Mouse (Mus musculus) stomach, postnatal 0 days (tissue): ENCODE data around the gene Kcnn4. TPM values are rescaled to one million over a fixed set of nuclear protein-coding genes. Genes with fewer than 3 reads are reported as not detected.

Experiments
- ATAC-seq: fragments of 200-750 bp; cut with Nextera tagmentation; 2 replicates; pipeline ENCODE4 v1.8.0; 2017; ENCODE audit not compliant: low FRiP score, low TSS enrichment
- DNase-seq: peaks from one replicate; pipeline ENCODE4 v3.0.0-alpha.2; 2016; ENCODE audit warnings: low spot score
- H3K27ac ChIP-seq: fragments of 300-500 bp; sonication (generic); replicated peaks from 2 replicates; pipeline ENCODE4 v1.5.1; 2014; ENCODE audit warnings: mild to moderate bottlenecking, control low read depth
- H3K27me3 ChIP-seq: fragments of 300-500 bp; sonication (generic); 2 replicates; pipeline ENCODE4 v1.6.1; 2014; ENCODE audit warnings: low read length; ENCODE audit not compliant: control insufficient read depth, insufficient read depth
- H3K36me3 ChIP-seq: fragments of 300-500 bp; sonication (generic); 2 replicates; pipeline ENCODE4 v1.6.1; 2014; ENCODE audit warnings: low read length, mixed read lengths; ENCODE audit not compliant: control insufficient read depth, insufficient read depth
- H3K4me1 ChIP-seq: fragments of 300-500 bp; sonication (generic); replicated peaks from 2 replicates; pipeline ENCODE4 v1.6.1; 2014; ENCODE audit warnings: antibody characterized with exemption; ENCODE audit not compliant: control insufficient read depth, insufficient read depth
- H3K4me2 ChIP-seq: fragments of 300-500 bp; sonication (generic); replicated peaks from 2 replicates; pipeline ENCODE4 v1.6.1; 2014; ENCODE audit warnings: low read depth, mild to moderate bottlenecking, control low read depth, moderate library complexity
- H3K4me3 ChIP-seq: fragments of 300-500 bp; sonication (generic); 2 replicates; pipeline ENCODE4 v1.5.1; 2014; ENCODE audit warnings: low read depth, low read length, control low read depth
- H3K9ac ChIP-seq: fragments of 300-500 bp; sonication (generic); 2 replicates; pipeline ENCODE4 v1.6.1; 2014; ENCODE audit warnings: mild to moderate bottlenecking, low read length, control low read depth, mixed read lengths
- H3K9me3 ChIP-seq: fragments of 300-500 bp; sonication (generic); 2 replicates; pipeline ENCODE4 v1.6.1; 2016; ENCODE audit warnings: low read length; ENCODE audit not compliant: control insufficient read depth
- CTCF ChIP-seq: IDR thresholded peaks from 2 replicates; pipeline ENCODE4 v1.5.1; 2016; ENCODE audit warnings: antibody characterized with exemption, low read depth, mild to moderate bottlenecking, moderate library complexity
- EP300 ChIP-seq: optimal IDR thresholded peaks from 2 replicates; pipeline ENCODE3; 2016; ENCODE audit warnings: antibody characterized with exemption
- WGBS: fragments of 180-500 bp; shearing (Covaris S2); extraction: QIAGEN DNeasy Blood & Tissue Kit; methylation state at CpG from one replicate; pipeline ENCODE4 v1.1.7; 2014; 5-methylcytosine and 5-hydroxymethylcytosine counted together
- polyA plus RNA-seq: library from polyadenylated mRNA; unstranded; fragments of >200 nt; fragmentation: Nextera tagmentation; extraction: Ambion mirVana; gene quantifications from 2 replicates; pipeline ENCODE4 v1.2.1, GENCODE M21; 2015

The Kcnn4 gene
- polyA plus RNA-seq, 1 experiment from 2014 or later = 15.5 TPM

DNA sequence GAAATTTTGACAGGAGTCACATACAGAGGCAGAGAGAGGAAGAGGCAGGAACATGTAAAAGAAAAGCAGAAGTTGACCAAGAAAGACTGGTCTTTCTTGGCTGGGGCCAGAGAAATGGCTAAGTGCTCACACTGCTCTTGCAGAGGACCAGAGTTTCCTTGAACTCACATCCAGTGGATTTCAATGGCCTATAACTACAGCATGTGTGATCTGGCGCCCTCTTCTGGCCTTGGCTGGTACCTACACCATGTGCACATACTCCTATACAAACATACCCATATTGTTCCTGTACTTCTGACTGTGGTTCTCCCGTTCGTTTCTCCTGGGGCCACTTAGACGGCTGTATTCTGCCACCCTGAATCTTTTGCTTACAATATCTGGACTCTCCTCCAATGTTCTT lies 9.1 kb upstream of the Kcnn4 start:
- H3K4me2 ChIP-seq = no peak overlapping the region
- H3K36me3 ChIP-seq = no peaks in the 10 kb centered on the region
- H3K4me3 ChIP-seq = no peak overlapping the region
- no peaks in the 10 kb centered on the region for H3K27me3 ChIP-seq
- TF ChIP-seq CTCF = peak; percentile 46
- TF ChIP-seq EP300 = no peak
- no peaks in the 10 kb centered on the region for H3K4me1 ChIP-seq
- DNase-seq (no peak), ATAC-seq (no peak)
- WGBS = 55% methylated on average over 4 of the region's 4 CpGs
- H3K9me3 ChIP-seq = no peaks in the 10 kb centered on the region
- H3K9ac ChIP-seq = no peak overlapping the region
- H3K27ac ChIP-seq = no peak overlapping the region

DNA sequence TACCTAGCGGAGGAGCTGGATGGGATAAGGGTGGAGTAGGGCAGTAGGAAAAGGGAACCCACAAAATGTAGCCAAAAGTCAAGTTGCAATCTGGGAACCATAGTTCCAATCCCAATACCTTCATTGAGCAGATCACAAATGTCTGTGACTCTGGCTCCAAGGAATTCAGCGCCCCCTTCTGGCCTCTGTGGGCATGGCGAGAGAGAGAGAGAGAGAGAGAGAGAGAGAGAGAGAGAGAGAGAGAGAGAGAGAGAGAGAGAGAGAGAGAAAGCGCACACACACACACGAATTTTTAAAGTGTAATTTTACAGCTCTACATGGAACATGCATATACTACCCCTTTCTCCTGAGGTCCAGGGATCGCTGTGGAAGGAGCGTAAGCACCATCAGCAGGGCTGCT lies 6.8 kb upstream of the Kcnn4 start:
- TF ChIP-seq EP300 = no peak
- peak; percentile 70 for TF ChIP-seq CTCF
- no peaks in the 10 kb centered on the region for H3K36me3 ChIP-seq
- WGBS = 28% methylated on average over 6 of the region's 7 CpGs
- H3K4me3 ChIP-seq = no peak overlapping the region
- no peaks in the 10 kb centered on the region for H3K9me3 ChIP-seq
- no peaks in the 10 kb centered on the region for H3K4me1 ChIP-seq
- no peak overlapping the region for H3K27ac ChIP-seq
- no peaks in the 10 kb centered on the region for H3K27me3 ChIP-seq
- no peak overlapping the region for H3K4me2 ChIP-seq
- no peak overlapping the region for H3K9ac ChIP-seq
- no peak for ATAC-seq
- peak; percentile 59 for DNase-seq

DNA sequence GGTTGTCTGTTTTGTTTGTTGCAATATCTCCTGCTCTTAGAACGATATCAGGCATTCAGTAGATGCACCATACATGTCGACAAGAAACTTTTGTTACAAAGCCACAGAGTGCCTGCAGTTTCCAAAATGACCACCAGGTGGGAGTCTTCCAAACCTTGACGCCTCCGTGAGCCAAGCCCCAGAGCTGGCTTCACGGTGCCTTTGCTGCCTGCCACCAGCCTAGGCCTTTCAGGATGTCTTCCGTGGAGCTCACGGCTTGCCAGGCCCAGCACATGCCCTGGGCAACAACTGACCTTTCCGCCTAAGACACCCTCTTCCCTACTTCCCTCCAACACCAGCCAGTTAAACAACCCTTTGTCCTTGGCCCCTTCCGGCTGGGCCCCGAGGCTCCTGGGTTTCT lies 5.2 kb upstream of the Kcnn4 start:
- H3K9ac ChIP-seq = no peak overlapping the region
- WGBS = 18% methylated on average over 10 of the region's 10 CpGs
- H3K4me2 ChIP-seq = no peak overlapping the region
- TF ChIP-seq EP300 (no peak), CTCF (peak; percentile 93)
- H3K27ac ChIP-seq = no peak overlapping the region
- no peaks in the 10 kb centered on the region for H3K27me3 ChIP-seq
- DNase-seq = peak; percentile 87
- H3K9me3 ChIP-seq = no peaks in the 10 kb centered on the region
- H3K4me1 ChIP-seq = no peaks in the 10 kb centered on the region
- no peak overlapping the region for H3K4me3 ChIP-seq
- ATAC-seq = peak; percentile 66
- H3K36me3 ChIP-seq = no peaks in the 10 kb centered on the region

DNA sequence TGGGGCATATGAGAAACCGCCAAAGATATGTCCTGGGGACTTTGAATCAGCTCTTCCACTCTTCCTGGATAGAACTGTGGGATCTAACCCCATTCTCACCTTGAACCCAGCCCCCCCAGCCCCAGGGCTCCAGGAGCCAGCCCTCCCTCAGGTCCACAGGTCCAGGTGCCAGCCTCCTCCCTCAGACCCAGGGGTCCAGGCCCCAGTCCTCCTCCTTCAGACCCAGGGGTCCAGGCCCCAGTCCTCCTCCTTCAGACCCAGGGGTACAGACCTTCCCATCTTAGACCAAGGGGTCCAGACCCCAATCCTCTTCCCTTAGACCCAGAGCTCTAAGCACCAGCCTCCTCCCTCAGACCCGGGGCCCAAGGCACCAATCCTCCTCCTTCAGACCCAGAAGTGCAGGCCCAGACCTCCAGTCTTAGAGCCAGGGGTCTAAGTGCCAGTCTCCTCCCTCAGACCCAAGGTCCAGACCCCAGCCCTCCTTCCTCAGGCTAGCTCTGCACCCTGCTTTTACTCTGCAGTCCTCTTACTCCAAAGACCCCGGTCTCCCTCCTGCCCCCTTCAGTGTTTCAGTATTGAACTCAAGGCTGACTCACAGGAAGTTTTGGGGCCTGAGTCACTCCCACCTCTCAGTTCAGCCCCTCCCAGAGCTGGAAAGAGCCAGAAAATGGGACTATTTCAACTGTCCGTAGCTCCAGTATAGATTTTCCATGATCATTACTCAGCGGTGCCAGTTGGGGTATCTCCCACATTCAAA lies 4.6 kb upstream of the Kcnn4 start:
- 63% methylated on average over 5 of the region's 5 CpGs for WGBS
- TF ChIP-seq CTCF = no peak
- no peak for TF ChIP-seq EP300
- Histone ChIP-seq H3K4me1 (no peaks in the 10 kb centered on the region), H3K4me2 (no peak overlapping the region), H3K36me3 (no peaks in the 10 kb centered on the region), H3K4me3 (no peak overlapping the region), H3K9ac (0 out of 2 replicates have a peak overlapping the region, but pooled peaks have one; percentile 27), H3K27ac (no peak overlapping the region), H3K27me3 (no peaks in the 10 kb centered on the region), H3K9me3 (no peaks in the 10 kb centered on the region)
- no peak for ATAC-seq
- no peak for DNase-seq

DNA sequence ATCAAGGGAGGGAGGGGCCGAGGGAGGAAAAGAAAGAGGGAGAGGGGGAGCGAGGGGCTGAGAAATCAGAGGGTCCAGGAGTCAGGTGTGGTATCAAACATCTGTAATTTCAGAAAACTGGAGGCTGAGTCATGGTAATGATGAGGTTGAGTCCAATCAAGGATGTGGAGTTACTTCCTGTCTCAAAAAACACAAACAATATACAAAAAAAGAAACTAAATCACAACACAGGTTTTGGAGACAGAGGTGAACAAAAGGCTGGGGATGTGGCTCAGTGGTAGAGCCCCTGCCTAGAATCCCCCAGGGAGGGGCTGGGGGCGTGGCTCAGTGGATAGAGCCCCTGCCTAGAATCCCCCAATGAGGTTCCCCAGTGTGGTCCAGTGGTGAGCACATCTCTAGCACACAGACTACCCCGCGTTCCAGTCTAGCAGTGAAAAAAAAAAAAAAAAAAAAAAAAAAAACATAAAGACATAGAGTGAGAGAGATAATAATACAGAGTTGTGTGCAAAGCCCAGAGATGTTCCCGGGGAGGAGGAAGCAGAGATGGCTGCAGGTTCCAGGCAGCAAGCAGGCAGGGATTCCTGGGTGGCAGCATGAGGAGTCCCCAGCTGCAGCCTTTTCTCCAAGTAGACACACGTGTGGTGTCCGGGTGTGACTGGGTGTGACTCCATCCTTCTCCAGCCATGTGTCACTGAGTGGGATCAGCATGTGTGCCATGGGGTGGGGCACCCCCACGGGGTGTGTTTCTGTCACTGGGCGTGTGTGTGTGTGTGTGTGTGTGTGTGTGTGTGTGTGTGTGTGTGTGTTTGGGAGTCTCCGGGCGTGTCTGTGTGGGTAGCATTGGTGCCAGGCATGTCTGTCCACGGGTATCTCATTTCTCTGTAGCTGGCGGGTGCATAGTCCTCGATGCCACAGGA lies 3.1 kb upstream of the Kcnn4 start:
- H3K9me3 ChIP-seq = no peaks in the 10 kb centered on the region
- WGBS = 60% methylated on average over 13 of the region's 15 CpGs
- H3K9ac ChIP-seq = no peak overlapping the region
- DNase-seq (peak; percentile 40), ATAC-seq (no peak)
- TF ChIP-seq EP300 (no peak), CTCF (no peak)
- no peak overlapping the region for H3K4me3 ChIP-seq
- no peaks in the 10 kb centered on the region for H3K27me3 ChIP-seq
- no peak overlapping the region for H3K27ac ChIP-seq
- no peaks in the 10 kb centered on the region for H3K4me1 ChIP-seq
- H3K36me3 ChIP-seq = no peaks in the 10 kb centered on the region
- H3K4me2 ChIP-seq = no peak overlapping the region
